Mouse (Mus musculus) macrophage (primary cell): ENCODE data around the gene Rpl36a. TPM values are rescaled to one million over a fixed set of nuclear protein-coding genes. Genes with fewer than 3 reads are reported as not detected.

Experiments used
- H3K27ac ChIP-seq: fragments of 350-480 bp; formaldehyde crosslinking; 2 replicates; pipeline ENCODE4 v1.9.0; 2021
- H3K36me3 ChIP-seq: fragments of 350-480 bp; formaldehyde crosslinking; 2 replicates; pipeline ENCODE4 v1.9.0; 2021; ENCODE audit errors: inconsistent target
- H3K4me3 ChIP-seq: fragments of 350-480 bp; formaldehyde crosslinking; 2 replicates; pipeline ENCODE4 v1.9.0; 2021; ENCODE audit errors: inconsistent target
- H3K79me2 ChIP-seq: fragments of 350-480 bp; formaldehyde crosslinking; 2 replicates; pipeline ENCODE4 v1.9.0; 2021; ENCODE audit errors: inconsistent target
- WGBS: methylation state at CpG from one replicate; pipeline ENCODE4 v1.1.7; 2026; ENCODE audit warnings: inconsistent platforms; ENCODE audit not compliant: missing documents; 5-methylcytosine and 5-hydroxymethylcytosine counted together
- polyA plus RNA-seq: library from polyadenylated mRNA; stranded (reverse); fragments of 250-400 nt; gene quantifications from 3 replicates; pipeline ENCODE4 v1.2.4, GENCODE M21; 2018; ENCODE audit warnings: inconsistent platforms

The Rpl36a gene
- polyA plus RNA-seq, 1 experiment from 2014 or later: 215 TPM

DNA sequence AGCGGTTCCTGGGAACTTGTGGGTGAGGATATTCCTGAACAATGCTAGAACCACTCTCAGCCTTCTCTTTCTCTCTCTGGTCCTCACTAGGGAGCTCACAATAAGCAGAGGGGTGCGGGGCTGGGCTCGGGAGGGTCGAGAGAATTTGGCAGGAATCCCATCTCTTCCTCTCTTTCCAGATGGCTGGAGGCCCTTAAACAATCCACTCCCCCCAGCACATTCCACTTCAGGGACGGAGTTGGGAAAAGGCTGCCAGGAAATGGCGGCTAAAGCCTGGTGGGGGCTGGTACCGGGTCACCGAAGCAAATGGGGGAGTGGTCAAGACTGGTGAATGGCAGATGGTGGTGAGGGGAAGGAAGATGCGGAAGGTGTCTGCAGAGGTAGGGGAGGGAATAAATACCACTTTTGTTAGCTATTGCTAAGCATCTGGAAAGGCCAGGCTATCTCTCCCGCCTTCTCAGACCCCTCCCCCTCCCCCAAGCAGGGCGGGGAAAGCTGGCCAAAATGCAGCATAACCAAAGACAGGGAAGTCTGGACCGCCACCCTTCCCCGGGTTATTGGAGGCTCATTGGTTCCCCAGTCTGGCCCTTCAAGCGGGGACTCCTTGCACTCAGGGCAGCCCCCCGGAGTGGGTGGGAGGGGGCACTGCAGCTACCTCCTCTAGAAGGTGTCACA lies 27.0 kb downstream of the Rpl36a start:
- Histone ChIP-seq H3K36me3 (no peaks in the 10 kb centered on the region), H3K4me3 (no peak overlapping the region), H3K27ac (no peak overlapping the region), H3K79me2 (no peaks in the 10 kb centered on the region)
- WGBS: 30% methylated on average over 12 of the region's 15 CpGs

DNA sequence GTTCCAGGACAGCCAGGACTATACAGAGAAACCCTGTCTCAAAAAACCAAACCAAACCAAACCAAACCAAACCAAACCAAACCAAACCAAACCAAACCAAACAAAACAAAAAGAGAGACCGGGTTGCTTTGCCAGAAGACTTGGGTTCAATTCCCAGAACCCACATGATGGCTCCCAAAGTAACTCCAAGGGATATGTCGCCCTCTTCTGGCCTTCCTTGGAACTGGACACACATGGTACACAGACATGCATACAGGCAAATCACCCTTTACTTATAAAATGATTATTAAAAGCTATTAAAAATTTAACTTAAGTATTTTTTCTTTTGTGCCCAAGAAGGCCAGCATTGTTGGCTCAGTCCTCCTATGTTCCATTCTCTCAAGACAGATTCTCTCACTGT lies 28.9 kb downstream of the Rpl36a start:
- 64% methylated on average over 2 of the region's 2 CpGs for WGBS

GRCm38 (mm10) chrX:134619695-134620094 lies 34.2 kb downstream of the Rpl36a start:
- Histone ChIP-seq H3K36me3 (no peaks in the 10 kb centered on the region), H3K27ac (no peak overlapping the region), H3K79me2 (no peaks in the 10 kb centered on the region), H3K4me3 (no peak overlapping the region)
- WGBS: 91% methylated on average over 9 of the region's 9 CpGs

More for the DNA sequence above, 28.9 kb downstream of the Rpl36a start:
- H3K4me3 ChIP-seq: no peak overlapping the region
- no peaks in the 10 kb centered on the region for H3K36me3 ChIP-seq
- H3K79me2 ChIP-seq: no peaks in the 10 kb centered on the region
- H3K27ac ChIP-seq: no peak overlapping the region

DNA sequence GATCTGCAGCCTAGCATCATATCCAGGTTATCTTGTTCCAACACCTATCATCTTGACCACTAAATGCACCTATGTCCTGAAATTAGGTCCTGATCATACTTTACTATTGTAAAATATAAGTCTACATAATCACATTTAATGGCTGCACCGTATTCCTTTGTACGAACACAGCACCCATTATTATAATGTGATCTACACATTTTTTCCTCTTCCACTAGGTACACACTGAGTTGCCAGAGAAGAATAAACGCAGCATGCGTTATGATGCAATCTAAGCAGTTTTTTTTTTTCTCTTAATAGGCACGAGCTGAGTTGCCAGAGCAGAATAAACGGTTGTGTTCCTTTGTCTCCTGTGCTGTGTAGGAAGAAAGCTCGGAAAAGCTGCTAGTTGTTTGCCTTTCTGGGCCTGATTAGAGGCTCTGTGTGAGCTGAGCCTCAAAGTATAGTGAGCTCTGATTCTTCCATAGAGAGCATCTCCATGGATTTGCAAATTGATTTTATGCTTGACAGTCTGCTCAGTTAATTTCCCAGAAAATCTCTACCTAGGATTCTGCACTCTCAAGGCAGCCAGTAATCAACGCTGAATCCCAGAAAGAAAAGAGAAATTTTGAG lies 34.9 kb downstream of the Rpl36a start:
- Histone ChIP-seq H3K27ac (no peak overlapping the region), H3K79me2 (no peaks in the 10 kb centered on the region), H3K4me3 (no peak overlapping the region), H3K36me3 (no peaks in the 10 kb centered on the region)
- WGBS: 76% methylated on average over 8 of the region's 8 CpGs

DNA sequence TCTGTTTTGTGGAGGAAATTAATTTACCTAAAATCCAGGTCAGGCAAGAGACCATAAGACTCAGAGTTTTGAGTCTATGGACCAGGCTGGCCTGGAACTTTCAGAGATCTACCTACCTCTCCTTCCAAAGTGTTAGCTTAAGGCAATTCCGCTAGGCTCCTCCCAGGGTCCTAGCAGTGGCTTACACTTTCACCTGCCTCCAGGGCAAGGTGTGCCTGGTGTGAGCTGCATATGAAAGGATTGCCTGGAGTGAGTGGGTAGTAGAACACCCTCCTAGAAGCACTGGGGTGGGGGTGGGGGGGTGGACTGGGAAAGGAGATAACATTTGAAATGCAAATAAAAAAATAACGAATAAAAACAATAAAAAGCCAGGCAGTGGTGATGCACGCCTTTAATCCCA lies 36.2 kb downstream of the Rpl36a start:
- no peak overlapping the region for H3K27ac ChIP-seq
- no peaks in the 10 kb centered on the region for H3K36me3 ChIP-seq
- no peaks in the 10 kb centered on the region for H3K79me2 ChIP-seq
- no peak overlapping the region for H3K4me3 ChIP-seq
- 78% methylated on average over 1 of the region's 3 CpGs for WGBS

DNA sequence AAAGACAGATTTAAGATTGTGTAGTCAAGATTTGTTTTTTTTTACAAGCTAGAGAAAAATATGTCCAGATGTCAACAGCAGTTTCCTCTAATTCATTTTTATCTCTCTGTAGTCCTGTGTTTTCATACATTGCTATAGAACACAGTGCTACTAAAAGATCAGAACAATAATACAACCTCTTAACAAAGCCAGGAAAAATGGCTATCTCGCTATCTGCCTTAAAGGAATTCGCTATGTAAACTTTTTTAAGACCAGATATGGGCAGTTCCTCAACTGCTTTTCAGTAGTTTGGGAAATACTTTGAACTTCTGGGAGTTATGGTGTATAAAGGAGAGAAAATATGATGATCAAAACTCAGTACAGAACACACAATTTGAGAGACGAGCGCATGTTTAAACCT lies 37.9 kb downstream of the Rpl36a start:
- no peaks in the 10 kb centered on the region for H3K36me3 ChIP-seq
- no peaks in the 10 kb centered on the region for H3K79me2 ChIP-seq
- no peak overlapping the region for H3K27ac ChIP-seq
- WGBS: 92% methylated on average over 4 of the region's 4 CpGs
- no peak overlapping the region for H3K4me3 ChIP-seq

DNA sequence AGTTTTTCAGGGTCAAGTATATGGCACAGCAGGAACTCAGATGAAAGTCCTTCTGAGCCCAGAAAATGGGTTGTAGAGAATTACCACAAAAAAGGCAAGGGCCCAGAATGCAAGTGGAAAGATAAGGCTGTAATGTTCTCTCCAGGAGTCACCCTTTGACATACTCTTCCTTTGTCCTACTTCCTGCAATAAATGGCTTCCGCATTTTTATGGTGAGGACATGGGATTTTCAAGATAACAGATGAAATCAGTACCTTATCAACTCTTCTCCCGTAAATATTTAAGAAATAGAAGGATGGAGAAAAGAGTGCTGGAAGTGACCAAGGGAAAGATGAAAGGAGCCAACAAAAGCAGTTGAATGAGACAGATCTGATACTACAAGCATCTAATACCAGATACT lies 42.7 kb downstream of the Rpl36a start:
- WGBS: 59% methylated on average over 2 of the region's 2 CpGs
- no peaks in the 10 kb centered on the region for H3K36me3 ChIP-seq
- no peaks in the 10 kb centered on the region for H3K79me2 ChIP-seq
- no peak overlapping the region for H3K4me3 ChIP-seq
- no peak overlapping the region for H3K27ac ChIP-seq

- Histone ChIP-seq H3K79me2 (no peaks in the 10 kb centered on the region), H3K4me3 (no peak overlapping the region), H3K27ac (no peak overlapping the region), H3K36me3 (no peaks in the 10 kb centered on the region)
- WGBS: 66% methylated on average over 5 of the region's 5 CpGs
These were observed 47.3 kb downstream of the Rpl36a start for GRCm38 (mm10) chrX:134632710-134633109.

- H3K4me3 ChIP-seq: no peak overlapping the region
- H3K27ac ChIP-seq: no peak overlapping the region
- no peaks in the 10 kb centered on the region for H3K79me2 ChIP-seq
- WGBS: 75% methylated on average over 2 of the region's 3 CpGs
- no peaks in the 10 kb centered on the region for H3K36me3 ChIP-seq
These were observed 49.7 kb downstream of the Rpl36a start for GRCm38 (mm10) chrX:134635111-134635510.

- Histone ChIP-seq H3K79me2 (no peaks in the 10 kb centered on the region), H3K36me3 (no peaks in the 10 kb centered on the region), H3K4me3 (no peak overlapping the region), H3K27ac (no peak overlapping the region)
- WGBS: 71% methylated on average over 3 of the region's 3 CpGs
These were observed 50.4 kb downstream of the Rpl36a start for GRCm38 (mm10) chrX:134635860-134636259.

Other genes with a start within 250 kb of the Rpl36a start
- gene Drp2, start 181.1 kb upstream of the Rpl36a start, polyA plus RNA-seq: 0.04 to 0.10 TPM in 2 of 3 replicates, not detected in the other
- gene Taf7l, start 109.2 kb upstream of the Rpl36a start, polyA plus RNA-seq: not detected in 3 replicates
- gene Timm8a1, start 43.8 kb upstream of the Rpl36a start, polyA plus RNA-seq: 8.9 to 25.3 TPM (median 13.0 TPM) in 3 replicates
- gene Btk, start 2.1 kb upstream of the Rpl36a start, polyA plus RNA-seq: 63.3 to 94.7 TPM (median 69.5 TPM) in 3 replicates
- gene Gla, start 15.5 kb downstream of the Rpl36a start, polyA plus RNA-seq: 134 to 148 TPM (median 144 TPM) in 3 replicates
- gene Hnrnph2, start 15.5 kb downstream of the Rpl36a start, polyA plus RNA-seq: 110 to 217 TPM (median 123 TPM) in 3 replicates
- gene Armcx4, start 100.9 kb downstream of the Rpl36a start, polyA plus RNA-seq: 0.01 to 0.11 TPM in 2 of 3 replicates, not detected in the other
- gene Armcx1, start 132.3 kb downstream of the Rpl36a start, polyA plus RNA-seq: 0.29 to 0.88 TPM (median 0.80 TPM) in 3 replicates
- gene Armcx6, start 165.8 kb downstream of the Rpl36a start, polyA plus RNA-seq: 2.7 to 5.4 TPM (median 4.8 TPM) in 3 replicates
- 32.0 to 49.1 TPM (median 42.0 TPM) in 3 replicates for gene Armcx3, start 170.9 kb downstream of the Rpl36a start, polyA plus RNA-seq
- gene Armcx2, start 223.6 kb downstream of the Rpl36a start, polyA plus RNA-seq: 0.52 to 0.93 TPM (median 0.73 TPM) in 3 replicates